Mouse (Mus musculus) C2C12 (cell line): ENCODE results near the gene Dhx57.
A peak's percentile ranks its signal among the peaks of the same experiment; 100 is the strongest.

Experiments
- CEBPB ChIP-seq: IDR thresholded peaks from one replicate; pipeline ENCODE4 v1.6.1; 2011; ENCODE audit warnings: low read depth, mild to moderate bottlenecking, control low read depth, moderate library complexity
- CTCF ChIP-seq: IDR thresholded peaks from one replicate; pipeline ENCODE4 v1.5.1; 2011; ENCODE audit not compliant: control insufficient read depth, insufficient read depth, insufficient read length
- FOSL1 ChIP-seq: IDR thresholded peaks from one replicate; pipeline ENCODE4 v1.8.0; 2011; ENCODE audit warnings: mild to moderate bottlenecking, low read length; ENCODE audit not compliant: poor library complexity, insufficient read depth, severe bottlenecking
- MAX ChIP-seq: IDR thresholded peaks from one replicate; pipeline ENCODE4 v1.6.1; 2011; ENCODE audit warnings: mild to moderate bottlenecking, control low read depth
- MYOD1 ChIP-seq: IDR thresholded peaks from one replicate; pipeline ENCODE4 v1.6.1; 2011; ENCODE audit warnings: low read depth; ENCODE audit not compliant: control insufficient read depth, insufficient read length
- MYOG ChIP-seq: IDR thresholded peaks from one replicate; pipeline ENCODE4 v1.6.1; 2011; ENCODE audit not compliant: control insufficient read depth, insufficient read length; ENCODE audit errors: extremely low read depth
- USF1 ChIP-seq: IDR thresholded peaks from one replicate; pipeline ENCODE4 v1.6.1; 2011; ENCODE audit warnings: low read depth, mild to moderate bottlenecking, control low read depth, moderate library complexity

- TF ChIP-seq CTCF, result no peak
- TF ChIP-seq USF1, result no peak
- peak; percentile 66 for TF ChIP-seq MAX
- no peak for TF ChIP-seq MYOG
- no peak for TF ChIP-seq FOSL1
- no peak for TF ChIP-seq MYOD1
- no peak for TF ChIP-seq CEBPB
Observed at GRCm38 (mm10) chr17:80224326-80225116, 65.8 kb downstream of the Dhx57 start, which contains the start of gene Gemin6.
